Mouse (Mus musculus) midbrain, embryonic 11.5 days (tissue): ENCODE results near the gene Zfp772. TPM values are rescaled to one million over a fixed set of nuclear protein-coding genes. Genes with fewer than 3 reads are reported as not detected.
"Not testable (repeated sequence)": the region's sequence is repeated elsewhere in the genome, so short reads cannot be mapped to it uniquely, and the experiment has no call there.

Experiments used
- ATAC-seq: fragments of 200-750 bp; cut with Nextera tagmentation; 2 replicates; pipeline ENCODE4 v1.8.0; 2017; ENCODE audit warnings: moderate TSS enrichment, moderate library complexity; ENCODE audit not compliant: low FRiP score
- DNase-seq: peaks from one replicate; pipeline ENCODE4 v3.0.0; 2015; ENCODE audit warnings: low spot score; ENCODE audit errors: missing footprints
- H3K27ac ChIP-seq: fragments of 300-500 bp; sonication (generic); 2 replicates; pipeline ENCODE4 v1.5.1; 2014; ENCODE audit warnings: low read depth, low read length
- H3K27me3 ChIP-seq: fragments of 300-500 bp; sonication (generic); 2 replicates; pipeline ENCODE4 v1.6.1; 2014; ENCODE audit warnings: mild to moderate bottlenecking, low read length, moderate library complexity, mixed read lengths; ENCODE audit not compliant: control insufficient read depth, insufficient read depth
- H3K36me3 ChIP-seq: fragments of 300-500 bp; sonication (generic); 2 replicates; pipeline ENCODE4 v1.6.1; 2014; ENCODE audit warnings: mild to moderate bottlenecking, low read length, moderate library complexity, mixed read lengths; ENCODE audit not compliant: control insufficient read depth, insufficient read depth
- H3K4me1 ChIP-seq: fragments of 300-500 bp; sonication (generic); 2 replicates; pipeline ENCODE4 v1.6.1; 2014; ENCODE audit warnings: low read length; ENCODE audit not compliant: control insufficient read depth, insufficient read depth
- H3K4me2 ChIP-seq: fragments of 300-500 bp; sonication (generic); 2 replicates; pipeline ENCODE4 v1.6.1; 2014; ENCODE audit warnings: mild to moderate bottlenecking, moderate library complexity
- H3K4me3 ChIP-seq: fragments of 300-500 bp; sonication (generic); 2 replicates; pipeline ENCODE4 v1.5.1; 2014; ENCODE audit warnings: low read depth, low read length
- H3K9ac ChIP-seq: fragments of 300-500 bp; sonication (generic); 2 replicates; pipeline ENCODE4 v1.6.1; 2014; ENCODE audit warnings: low read length
- H3K9me3 ChIP-seq: fragments of 300-500 bp; sonication (generic); 2 replicates; pipeline ENCODE4 v1.6.1; 2016; ENCODE audit warnings: low read length; ENCODE audit not compliant: control insufficient read depth
- WGBS: fragments of 180-500 bp; shearing (Covaris S2); extraction: QIAGEN DNeasy Blood & Tissue Kit; methylation state at CpG from one replicate; pipeline ENCODE4 v1.1.7; 2014; 5-methylcytosine and 5-hydroxymethylcytosine counted together
- polyA plus RNA-seq: library from polyadenylated mRNA; unstranded; fragments of >200 nt; fragmentation: Nextera tagmentation; extraction: Ambion mirVana; gene quantifications from 2 replicates; pipeline ENCODE4 v1.2.1, GENCODE M21; 2014

The Zfp772 gene
- polyA plus RNA-seq: 10.7 and 11.4 TPM in 2 replicates

DNA sequence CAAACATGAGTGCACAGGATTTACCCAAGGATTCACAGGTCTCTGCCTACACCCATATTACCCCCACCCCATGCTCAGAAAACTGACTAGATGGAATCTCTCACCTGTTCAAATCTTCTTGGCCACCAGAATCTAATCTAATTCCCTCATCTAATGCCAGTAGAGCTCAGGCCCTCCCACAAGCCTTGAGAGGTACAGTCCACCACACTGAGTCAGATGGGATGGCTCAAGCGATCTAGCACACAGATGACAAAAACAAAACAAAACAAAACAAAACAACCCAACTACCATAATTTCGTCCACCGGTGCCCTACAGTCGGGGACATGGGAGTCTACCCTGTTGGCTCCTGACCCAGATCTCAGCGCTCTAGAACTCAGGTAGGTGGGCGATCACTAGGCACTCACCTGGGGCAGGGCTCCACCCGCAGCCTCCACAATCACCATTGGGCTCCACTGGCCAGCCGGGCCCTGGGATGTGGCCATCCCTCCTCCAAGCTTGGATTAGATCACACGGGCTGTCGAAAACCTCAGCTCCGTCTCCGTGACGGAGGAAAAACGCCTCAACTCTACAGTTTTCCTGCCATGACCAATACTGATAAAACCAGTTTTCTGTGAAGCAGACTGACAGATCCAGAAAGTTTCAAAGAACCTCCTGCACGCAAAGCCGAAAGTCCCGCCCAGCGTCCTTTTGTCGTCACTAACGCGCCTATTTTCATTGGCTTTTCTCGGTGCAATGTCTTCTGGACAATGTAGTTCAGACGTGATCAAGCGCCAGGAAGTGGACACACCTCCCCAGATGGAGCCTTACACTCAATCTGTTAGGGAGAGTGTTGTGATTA, at the start of gene Zfp772:
TSS of gene Zfp772 (minus strand) at position 686 of the 839 bp plus-strand sequence.
- WGBS: 2% methylated on average over 24 of the region's 24 CpGs
- peak; percentile 91 for DNase-seq

DNA sequence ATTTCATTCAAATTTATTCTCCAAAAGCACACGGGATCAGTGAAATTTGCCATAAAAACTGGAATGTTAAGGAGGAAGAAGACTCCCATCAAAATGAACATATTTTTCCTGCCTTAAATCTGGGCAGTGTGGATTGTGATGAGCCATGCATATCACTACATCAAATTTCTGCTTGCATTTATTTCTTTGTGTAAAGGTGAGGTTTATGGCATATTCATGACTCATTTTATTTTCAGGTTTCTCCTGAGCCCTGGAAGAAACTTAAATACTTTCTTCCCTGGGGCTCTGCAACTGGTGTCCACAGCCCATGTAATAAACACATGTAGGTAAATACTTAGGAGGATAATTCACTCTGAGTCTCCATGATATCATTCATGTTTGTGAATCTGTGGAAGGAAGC, 37.4 kb upstream of the Zfp772 start, which contains the start of gene Vmn2r29:
TSS of gene Vmn2r29 (minus strand) at position 101 of the 400 bp plus-strand sequence.
- not testable (repeated sequence) for H3K27ac ChIP-seq, H3K27me3 ChIP-seq, H3K4me3 ChIP-seq, H3K4me1 ChIP-seq, H3K4me2 ChIP-seq, H3K9me3 ChIP-seq, H3K9ac ChIP-seq, H3K36me3 ChIP-seq, DNase-seq, ATAC-seq
- WGBS: no CpG with 5 or more reads among the region's 1 CpGs

More for the DNA sequence above, at the start of gene Zfp772:
- ATAC-seq: 0 out of 2 replicates have a peak, but pooled peaks have one; percentile 62
- H3K27ac ChIP-seq, H3K27me3 ChIP-seq, H3K4me1 ChIP-seq, H3K36me3 ChIP-seq, H3K9me3 ChIP-seq: not testable (repeated sequence)
- H3K9ac ChIP-seq: peak within 1 kb of the TSS; percentile 44
- peak within 1 kb of the TSS; percentile 43 for H3K4me2 ChIP-seq
- peak within 1 kb of the TSS; percentile 43 for H3K4me3 ChIP-seq

DNA sequence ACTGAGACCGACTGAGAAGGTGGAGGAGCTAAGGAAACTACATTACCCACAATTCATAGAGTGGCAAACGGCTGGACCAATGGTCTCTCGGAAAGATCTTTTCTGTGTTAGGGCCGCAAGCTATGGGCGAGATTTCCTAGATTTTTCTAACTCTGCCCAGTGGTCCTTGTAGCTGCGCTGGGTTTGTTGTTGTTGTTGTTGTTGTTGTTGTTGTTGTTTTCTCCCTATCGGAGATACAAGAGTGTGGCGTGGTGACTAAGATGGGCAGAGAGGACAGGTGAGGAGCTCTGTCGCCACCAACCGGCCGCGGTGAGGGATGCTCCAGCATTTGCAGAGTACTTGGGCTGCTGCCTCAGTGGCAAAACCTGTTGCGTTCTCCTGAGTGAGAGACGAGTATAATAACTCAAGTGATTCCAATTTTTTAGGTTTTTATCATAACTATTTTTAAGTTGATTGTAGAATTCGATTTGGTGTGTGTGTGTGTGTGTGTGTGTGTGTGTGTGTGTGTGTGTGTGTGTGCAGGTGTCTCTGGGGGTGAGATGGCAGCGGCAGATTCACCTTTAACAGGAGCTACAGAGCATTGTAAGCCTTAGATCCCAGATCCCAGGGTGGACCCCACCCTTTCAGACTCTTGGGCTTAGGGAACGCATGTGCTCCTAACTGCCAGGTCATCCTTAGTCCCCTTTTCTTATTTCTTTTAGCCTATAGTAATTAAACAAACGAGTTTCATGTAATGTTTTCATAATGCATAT, 21.4 kb downstream of the Zfp772 start:
- Histone ChIP-seq H3K4me3 (peak overlapping the region; percentile 44), H3K27me3 (no peaks in the 10 kb centered on the region), H3K27ac (no peak overlapping the region), H3K4me2 (peak overlapping the region; percentile 33; the same call in 1 of the 2 replicates), H3K9me3 (no peaks in the 10 kb centered on the region), H3K36me3 (no peaks in the 10 kb centered on the region), H3K4me1 (no peaks in the 10 kb centered on the region), H3K9ac (no peak overlapping the region; the same call in 1 of the 2 replicates)
- DNase-seq: peak; percentile 94
- 12% methylated on average over 18 of the region's 18 CpGs for WGBS
- ATAC-seq: peak; percentile 97

DNA sequence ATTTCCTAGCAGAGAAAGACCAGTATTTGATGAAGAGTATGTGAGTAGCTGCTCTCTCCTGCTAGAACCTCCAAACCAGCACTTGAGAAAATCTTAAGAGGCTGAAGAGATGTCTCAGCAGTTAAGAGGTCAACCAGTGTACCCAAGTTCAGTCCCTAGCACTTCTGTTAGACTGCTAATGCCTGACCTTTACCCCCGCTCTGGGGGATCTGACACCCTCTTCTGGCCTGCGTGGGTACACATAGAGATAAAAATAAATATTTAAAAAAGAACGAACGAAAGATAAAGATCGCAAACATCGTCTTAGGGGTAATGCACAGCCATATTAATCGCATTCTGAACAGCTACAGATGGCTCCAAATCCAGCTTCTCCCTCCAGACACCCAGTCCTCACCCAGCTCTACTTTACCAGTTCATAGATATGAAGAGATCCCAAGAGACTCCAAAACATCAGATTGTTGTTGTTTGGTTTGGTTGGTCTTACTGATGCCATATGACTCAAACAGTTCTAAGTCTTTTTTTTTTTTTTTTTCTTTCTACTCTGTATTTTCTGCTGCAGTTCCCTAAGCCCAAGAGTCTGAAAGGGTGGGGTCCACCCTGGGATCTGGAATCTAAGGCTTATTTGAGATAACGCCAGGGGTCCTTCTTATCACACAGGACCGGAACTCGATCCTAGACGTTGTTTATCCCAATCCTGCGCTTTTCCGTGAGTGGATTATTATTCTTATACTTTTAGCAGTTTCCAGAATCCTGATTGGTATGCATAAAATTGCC, 22.2 kb downstream of the Zfp772 start:
- 33% methylated on average over 13 of the region's 13 CpGs for WGBS
- H3K9me3 ChIP-seq: no peaks in the 10 kb centered on the region
- peak overlapping the region; percentile 33; the same call in 1 of the 2 replicates for H3K4me2 ChIP-seq
- no peak overlapping the region for H3K9ac ChIP-seq
- H3K27me3 ChIP-seq: no peaks in the 10 kb centered on the region
- H3K36me3 ChIP-seq: peaks cover 3% of the 10 kb centered on the region; the same call in 1 of the 2 replicates
- ATAC-seq: peak; percentile 55
- no peaks in the 10 kb centered on the region for H3K4me1 ChIP-seq
- H3K4me3 ChIP-seq: peak overlapping the region; percentile 44
- no peak for DNase-seq
- H3K27ac ChIP-seq: no peak overlapping the region

DNA sequence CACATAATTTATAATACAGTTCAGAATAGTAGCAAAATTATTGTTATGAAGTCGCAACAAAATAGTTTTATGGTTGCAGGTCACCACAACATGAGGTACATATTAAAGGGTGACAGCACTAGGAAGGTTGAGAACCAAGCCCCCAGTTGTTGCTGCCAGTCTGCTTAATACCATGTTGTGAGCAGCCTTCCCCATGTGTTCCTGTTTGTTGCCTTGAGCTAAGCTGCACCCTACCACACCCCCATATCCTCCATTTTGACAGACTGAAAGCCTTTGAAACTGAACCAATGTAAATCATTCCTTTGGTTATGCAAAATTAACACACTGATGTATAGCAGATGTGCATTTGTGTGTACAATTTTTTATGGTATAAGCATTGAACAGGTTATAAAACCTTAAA, 23.9 kb downstream of the Zfp772 start:
- Histone ChIP-seq H3K4me1 (no peaks in the 10 kb centered on the region), H3K27me3 (no peaks in the 10 kb centered on the region), H3K36me3 (peaks cover 17% of the 10 kb centered on the region), H3K9me3 (no peaks in the 10 kb centered on the region), H3K27ac (no peak overlapping the region), H3K4me3 (no peak overlapping the region), H3K4me2 (no peak overlapping the region), H3K9ac (no peak overlapping the region)
- DNase-seq (no peak), ATAC-seq (no peak)
- 84% methylated on average over 1 of the region's 1 CpGs for WGBS

DNA sequence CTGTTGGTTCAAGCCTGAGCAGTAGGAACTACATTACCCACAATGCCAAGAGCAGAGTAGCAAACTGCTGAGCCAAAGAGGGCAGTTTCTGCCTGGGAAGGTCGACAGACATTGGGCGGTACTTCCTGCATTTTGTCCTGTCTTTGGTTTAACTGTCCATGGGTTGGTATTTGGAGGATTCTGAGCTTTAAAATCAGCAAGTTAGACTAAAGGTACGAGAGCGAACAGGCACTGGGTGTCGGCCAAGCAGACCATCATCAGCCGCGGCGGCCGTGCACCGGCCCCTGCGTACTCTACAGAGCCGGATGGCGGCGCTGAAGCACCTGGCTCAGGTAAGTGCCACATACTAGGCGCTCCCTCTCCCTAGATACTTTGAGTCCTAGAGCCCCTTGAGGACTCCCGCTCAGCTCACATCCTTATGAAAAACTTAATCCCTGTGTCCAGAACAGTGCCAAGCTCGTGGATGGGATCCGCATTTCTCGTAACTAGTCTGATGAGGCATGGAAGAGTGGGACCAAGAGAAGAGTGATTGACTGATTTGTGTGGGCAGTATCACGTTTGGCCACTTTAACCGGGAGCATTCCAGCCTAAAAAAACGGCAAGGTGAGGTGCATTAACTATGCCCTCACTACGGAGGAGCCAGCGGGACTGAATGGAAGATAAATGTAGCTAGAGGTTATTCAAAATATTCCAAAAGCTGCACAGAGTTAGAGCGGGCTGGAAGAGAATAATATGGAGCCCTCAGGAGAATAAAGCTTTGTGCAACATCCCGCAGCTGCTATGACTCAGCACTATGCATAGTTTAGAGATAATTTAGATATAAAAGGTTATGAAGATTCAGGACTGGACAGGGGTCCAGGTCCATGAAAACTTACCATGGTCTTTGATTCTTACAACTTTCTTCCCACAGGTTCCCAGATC, 38.3 kb downstream of the Zfp772 start, which contains the start of gene Zfp418:
TSS of gene Zfp418 (plus strand) at position 104 of the 921 bp plus-strand sequence.
- Histone ChIP-seq H3K36me3 (0 out of 2 replicates have a peak, but pooled peaks cover 2% of the 10 kb centered on the region), H3K4me3 (peak within 1 kb of the TSS; percentile 56), H3K27ac (no peak within 1 kb of the TSS), H3K4me1 (no peaks in the 10 kb centered on the region; the same call in none of the 2 replicates), H3K9ac (peak within 1 kb of the TSS; percentile 67), H3K4me2 (peak within 1 kb of the TSS; percentile 65), H3K27me3 (no peaks in the 10 kb centered on the region), H3K9me3 (no peaks in the 10 kb centered on the region)
- DNase-seq: peak; percentile 91
- 2% methylated on average over 26 of the region's 26 CpGs for WGBS
- ATAC-seq: peak; percentile 96
